Mouse (Mus musculus) lung, postnatal 36 days (tissue): ENCODE measurements around the gene Erv3.
A peak's percentile ranks its signal among the peaks of the same experiment; 100 is the strongest.

Experiments
- DNase-seq: peaks from one replicate; pipeline ENCODE4 v3.0.0; 2022; ENCODE audit warnings: mixed read lengths

Gene Erv3

GRCm38 (mm10) chr2:131820932-131821707, 38.4 kb downstream of the Erv3 start:
- peak; percentile 93 for DNase-seq

GRCm38 (mm10) chr2:131820088-131820675, 39.4 kb downstream of the Erv3 start:
- DNase-seq, result peak; percentile 92

GRCm38 (mm10) chr2:131814327-131814726, 45.2 kb downstream of the Erv3 start:
- DNase-seq, result no peak

GRCm38 (mm10) chr2:131813437-131813836, 46.1 kb downstream of the Erv3 start:
- no peak for DNase-seq

GRCm38 (mm10) chr2:131812480-131813137, 46.9 kb downstream of the Erv3 start:
- peak; percentile 70 for DNase-seq

- DNase-seq, result no peak
Observed at GRCm38 (mm10) chr2:131811607-131812006, 47.9 kb downstream of the Erv3 start.

GRCm38 (mm10) chr2:131808856-131809255, 50.7 kb downstream of the Erv3 start:
- no peak for DNase-seq

GRCm38 (mm10) chr2:131807660-131808059, 51.9 kb downstream of the Erv3 start:
- DNase-seq, result no peak

GRCm38 (mm10) chr2:131806863-131807262, 52.7 kb downstream of the Erv3 start:
- DNase-seq, result no peak

GRCm38 (mm10) chr2:131805306-131805705, 54.2 kb downstream of the Erv3 start:
- no peak for DNase-seq

- DNase-seq, result no peak
Observed at GRCm38 (mm10) chr2:131803801-131804200, 55.7 kb downstream of the Erv3 start.
